15 mouse cellular contexts compared by ENCODE assay signal in genomic region chr14:117816008-117816407, GRCm38 (mm10).
"Had no signal": no experiment of that assay in that cellular context is flagged by ENCODE, and none has a peak within 500 bp of the region (broad histone marks: within the 10 kb centered on the region; RNA-seq: fewer than 3 reads in every experiment).

No protein-coding gene starts in this region.

- H3K4me3 ChIP-seq: neural tube, embryonic 13.5 days; neural tube, embryonic 15.5 days; stomach, embryonic 15.5 days had no signal

- H3K4me1 ChIP-seq: stomach, embryonic 15.5 days had no signal

- H3K36me3 ChIP-seq: neural tube, embryonic 13.5 days; neural tube, embryonic 15.5 days; stomach, embryonic 15.5 days had no signal

- H3K9me3 ChIP-seq: neural tube, embryonic 13.5 days; neural tube, embryonic 15.5 days; stomach, embryonic 15.5 days had no signal

- H3K9ac ChIP-seq: neural tube, embryonic 13.5 days; neural tube, embryonic 15.5 days; stomach, embryonic 15.5 days had no signal

- H3K4me2 ChIP-seq: neural tube, embryonic 13.5 days; neural tube, embryonic 15.5 days; stomach, embryonic 15.5 days had no signal

- H3K27ac ChIP-seq: neural tube, embryonic 13.5 days; neural tube, embryonic 15.5 days; stomach, embryonic 15.5 days; stomach, postnatal 0 days had no signal

- DNase-seq: retina, postnatal 1 day; right cerebral cortex, adult 18-20 months; right cerebral cortex, postnatal 14 days; right cerebral cortex, postnatal 25 days; right cerebral cortex, postnatal 4 days; spleen, adult 18-20 months; thymus, adult 18-20 months; thymus, adult 2 months; thymus, postnatal 14 days; thymus, postnatal 25 days; thymus, postnatal 36 days had no signal

- H3K27me3 ChIP-seq: neural tube, embryonic 13.5 days; neural tube, embryonic 15.5 days; stomach, embryonic 15.5 days had no signal
